Mouse (Mus musculus) activated CD4-positive, CD25-positive, alpha-beta regulatory T cell (primary cell): ENCODE results near the gene Col5a1. TPM values are rescaled to one million over a fixed set of nuclear protein-coding genes. Genes with fewer than 3 reads are reported as not detected.

Experiments used
- polyA plus RNA-seq, 2 experiments: library from polyadenylated mRNA; unstranded; fragments of 100-300 nt; shearing (Covaris generic); gene quantifications; one replicate each; pipeline ENCODE4 v1.2.1; 2017

The Col5a1 gene
- under 1 TPM; 0.05 to 0.26 TPM for polyA plus RNA-seq

DNA sequence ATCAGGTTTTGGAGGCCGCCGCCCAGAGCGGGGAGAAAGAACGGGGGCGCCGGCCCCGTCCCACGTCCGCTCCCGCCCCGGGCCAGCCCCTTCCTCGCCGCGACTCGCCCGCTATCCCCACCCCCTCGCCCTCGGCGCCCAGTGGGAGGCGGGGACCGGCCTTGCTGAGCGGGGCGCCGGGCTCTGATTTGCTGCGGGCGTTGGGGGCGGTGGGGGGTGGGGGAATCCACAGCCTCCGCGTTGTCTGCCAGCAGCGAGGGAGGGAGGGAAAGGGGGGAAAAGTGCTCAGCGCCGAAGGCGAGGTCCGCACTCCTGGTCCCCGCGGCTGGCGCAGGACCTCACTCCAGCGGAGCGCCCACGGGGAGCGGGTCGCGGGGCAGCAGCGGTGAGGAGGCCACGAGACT is at the start of gene Col5a1:
Gene Col5a1 (plus strand): TSS at position 278 of the 404 bp plus-strand sequence.

DNA sequence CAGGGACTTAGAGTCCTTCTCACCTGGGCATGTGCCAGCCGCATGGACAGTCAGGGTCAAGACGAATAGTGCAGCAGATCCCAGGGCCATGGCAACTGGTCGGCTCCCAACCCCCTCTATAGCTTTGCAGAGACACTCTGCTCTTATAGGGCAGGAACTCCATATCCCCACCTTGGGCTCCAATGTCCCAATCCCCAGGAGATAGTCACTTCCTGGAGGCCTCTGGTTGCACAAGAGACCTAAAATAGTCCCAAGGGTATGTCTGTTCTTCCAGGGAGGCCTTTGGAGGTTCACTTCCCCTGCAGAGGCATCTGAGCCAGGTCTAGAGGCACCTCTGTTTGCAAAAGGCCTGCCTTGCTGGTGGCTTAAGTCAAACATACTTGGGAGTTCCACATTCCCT is 198.5 kb downstream of the Col5a1 start, which contains the start of gene Fcnb:
Gene Fcnb (minus strand): TSS at position 118 of the 400 bp plus-strand sequence.

Other genes with a start within 250 kb of the Col5a1 start
- 10 to 100 TPM; 21.2 to 28.6 TPM for gene Rxra, start 210.0 kb upstream of the Col5a1 start, polyA plus RNA-seq
- gene Fcnb, start 198.5 kb downstream of the Col5a1 start, polyA plus RNA-seq = not detected